20 mouse cellular contexts compared by ENCODE assay signal in the genomic region with DNA sequence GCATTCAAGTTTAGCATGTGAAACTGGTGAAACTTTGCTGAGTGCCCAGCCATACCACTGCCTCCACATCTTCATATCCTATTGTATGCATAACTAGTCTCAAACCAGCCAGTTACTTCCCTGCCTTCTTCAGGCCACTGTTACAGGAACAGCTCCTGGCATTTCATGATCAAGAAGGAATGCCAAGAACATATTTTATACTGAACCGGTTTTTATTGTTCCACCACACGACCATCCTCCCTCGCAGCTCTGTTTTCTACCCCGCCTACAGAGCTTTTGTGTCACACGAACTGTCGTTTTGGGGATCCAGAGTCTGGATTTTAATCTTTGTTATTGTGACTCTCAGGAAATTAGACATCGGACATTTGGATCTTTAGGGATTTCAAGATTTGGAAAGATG.
"Had no signal": no experiment of that assay in that cellular context is flagged by ENCODE, and none has a peak within 500 bp of the region (broad histone marks: within the 10 kb centered on the region; RNA-seq: fewer than 3 reads in every experiment).

No protein-coding gene starts in this region.

- H3K9ac ChIP-seq: liver, embryonic 13.5 days; lung, embryonic 15.5 days; midbrain, embryonic 13.5 days; neural tube, embryonic 13.5 days; stomach, embryonic 15.5 days had no signal

- DNase-seq: kidney, adult 2 months; kidney, postnatal 10 days; kidney, postnatal 36 days; liver, embryonic 13.5 days; lung, postnatal 10 days; lung, postnatal 36 days; retina, postnatal 1 day; right cerebral cortex, postnatal 25 days; spleen, adult 18-20 months; thymus, adult 18-20 months; thymus, postnatal 36 days had no signal

- ATAC-seq: intestine, embryonic 16.5 days; midbrain, embryonic 13.5 days; midbrain, embryonic 16.5 days had no signal

- H3K4me1 ChIP-seq: liver, embryonic 13.5 days; lung, embryonic 15.5 days; megakaryocyte, embryonic 14.5 days; midbrain, embryonic 10.5 days; midbrain, embryonic 13.5 days; neural tube, embryonic 13.5 days; stomach, embryonic 15.5 days had no signal

- H3K36me3 ChIP-seq: liver, embryonic 13.5 days; lung, embryonic 15.5 days; midbrain, embryonic 10.5 days; midbrain, embryonic 13.5 days; neural tube, embryonic 13.5 days; stomach, embryonic 15.5 days had no signal

- H3K4me2 ChIP-seq: liver, embryonic 13.5 days; lung, embryonic 15.5 days; midbrain, embryonic 13.5 days; neural tube, embryonic 13.5 days; stomach, embryonic 15.5 days had no signal

- H3K27me3 ChIP-seq: liver, embryonic 13.5 days; lung, embryonic 15.5 days; megakaryocyte, embryonic 14.5 days; midbrain, embryonic 13.5 days; neural tube, embryonic 13.5 days; stomach, embryonic 15.5 days had no signal

- H3K27ac ChIP-seq: liver, embryonic 13.5 days; lung, embryonic 15.5 days; midbrain, embryonic 10.5 days; midbrain, embryonic 13.5 days; neural tube, embryonic 13.5 days; stomach, embryonic 15.5 days had no signal

- H3K9me3 ChIP-seq: liver, embryonic 13.5 days; lung, embryonic 15.5 days; midbrain, embryonic 10.5 days; midbrain, embryonic 13.5 days; neural tube, embryonic 13.5 days; stomach, embryonic 15.5 days had no signal

- H3K4me3 ChIP-seq: liver, embryonic 13.5 days; lung, embryonic 15.5 days; megakaryocyte, embryonic 14.5 days; midbrain, embryonic 10.5 days; midbrain, embryonic 13.5 days; myocyte; neural tube, embryonic 13.5 days; stomach, embryonic 15.5 days had no signal
